Mouse (Mus musculus) hindbrain, embryonic 16.5 days (tissue): Measurements from ENCODE around the gene Rab20. TPM values are rescaled to one million over a fixed set of nuclear protein-coding genes. Genes with fewer than 3 reads are reported as not detected.

Experiments used
- ATAC-seq: fragments of 200-750 bp; cut with Nextera tagmentation; 2 replicates; pipeline ENCODE4 v1.8.0; 2017; ENCODE audit warnings: moderate TSS enrichment, moderate library complexity
- H3K27ac ChIP-seq: fragments of 300-500 bp; sonication (generic); 2 replicates; pipeline ENCODE4 v1.5.1; 2014; ENCODE audit warnings: low read depth, mild to moderate bottlenecking, control low read depth, low read length, moderate library complexity
- H3K27me3 ChIP-seq: fragments of 300-500 bp; sonication (generic); replicated peaks from 2 replicates; pipeline ENCODE4 v1.6.1; 2014; ENCODE audit warnings: low read length; ENCODE audit not compliant: control insufficient read depth, insufficient read depth
- H3K36me3 ChIP-seq: fragments of 300-500 bp; sonication (generic); 2 replicates; pipeline ENCODE4 v1.6.1; 2014; ENCODE audit warnings: mild to moderate bottlenecking, low read length, moderate library complexity, mixed read lengths; ENCODE audit not compliant: control insufficient read depth, insufficient read depth
- H3K4me1 ChIP-seq: fragments of 300-500 bp; sonication (generic); 2 replicates; pipeline ENCODE4 v1.6.1; 2014; ENCODE audit warnings: low read depth, low read length; ENCODE audit not compliant: control insufficient read depth, insufficient read depth
- H3K4me2 ChIP-seq: fragments of 300-500 bp; sonication (generic); 2 replicates; pipeline ENCODE4 v1.6.1; 2014; ENCODE audit warnings: mild to moderate bottlenecking, low read length, control low read depth, moderate library complexity
- H3K4me3 ChIP-seq: fragments of 300-500 bp; sonication (generic); 2 replicates; pipeline ENCODE4 v1.5.1; 2014; ENCODE audit warnings: mild to moderate bottlenecking, low read length, control low read depth, moderate library complexity
- H3K9ac ChIP-seq: fragments of 300-500 bp; sonication (generic); 2 replicates; pipeline ENCODE4 v1.6.1; 2014; ENCODE audit warnings: low read depth, mild to moderate bottlenecking, control low read depth, low read length, moderate library complexity
- H3K9me3 ChIP-seq: fragments of 300-500 bp; sonication (generic); 2 replicates; pipeline ENCODE4 v1.6.1; 2014; ENCODE audit warnings: mild to moderate bottlenecking, low read length, moderate library complexity; ENCODE audit not compliant: control insufficient read depth
- WGBS: fragments of 180-500 bp; shearing (Covaris S2); extraction: QIAGEN DNeasy Blood & Tissue Kit; methylation state at CpG from one replicate; pipeline ENCODE4 v1.1.7; 2014; 5-methylcytosine and 5-hydroxymethylcytosine counted together
- polyA plus RNA-seq: library from polyadenylated mRNA; unstranded; fragments of >200 nt; fragmentation: Nextera tagmentation; extraction: Ambion mirVana; gene quantifications from 2 replicates; pipeline ENCODE4 v1.2.1, GENCODE M21; 2015

Rab20 gene
- polyA plus RNA-seq = 1.5 and 1.6 TPM in 2 replicates

- H3K27me3 ChIP-seq = peaks cover 50% of the 10 kb centered on the region
- peak within 1 kb of the TSS; percentile 100 for H3K4me2 ChIP-seq
- H3K9me3 ChIP-seq = no peaks in the 10 kb centered on the region
- H3K9ac ChIP-seq = peak within 1 kb of the TSS; percentile 64
- H3K27ac ChIP-seq = no peak within 1 kb of the TSS
- H3K36me3 ChIP-seq = no peaks in the 10 kb centered on the region
- peak; percentile 84 for ATAC-seq
- H3K4me1 ChIP-seq = peaks cover 17% of the 10 kb centered on the region
- peak within 1 kb of the TSS; percentile 57 for H3K4me3 ChIP-seq
- WGBS = under 1% methylated on average over 64 of the region's 69 CpGs
These were observed at the start of gene Rab20 for GRCm38 (mm10) chr8:11477811-11478761. TSS of gene Rab20 (minus strand) at chr8:11478710.

DNA sequence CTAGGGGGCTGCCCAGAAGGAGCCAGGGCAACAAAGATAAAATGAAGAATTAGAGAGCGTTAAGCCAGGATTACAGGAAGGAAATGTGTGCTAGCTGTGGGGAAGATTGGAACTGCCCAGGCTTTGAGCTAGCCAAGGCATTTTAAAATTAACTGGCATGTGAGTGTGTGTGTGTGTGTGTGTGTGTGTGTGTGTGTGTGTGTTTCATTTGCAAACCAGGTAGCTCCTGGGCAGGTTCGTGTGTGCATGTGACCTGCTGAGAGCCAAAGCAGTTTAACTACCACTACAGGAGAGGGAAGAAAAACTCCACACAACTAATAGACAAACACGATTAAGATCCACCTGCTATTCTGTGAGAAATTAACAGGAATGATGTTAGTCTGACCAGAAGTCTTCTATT is 44.8 kb upstream of the Rab20 start:
- Histone ChIP-seq H3K9me3 (no peaks in the 10 kb centered on the region), H3K4me3 (no peak overlapping the region), H3K4me1 (no peaks in the 10 kb centered on the region), H3K9ac (no peak overlapping the region), H3K4me2 (no peak overlapping the region), H3K27me3 (no peaks in the 10 kb centered on the region), H3K36me3 (peaks cover 5% of the 10 kb centered on the region; the same call in 1 of the 2 replicates), H3K27ac (no peak overlapping the region)
- whole genome bisulfite sequencing = 90% methylated on average over 3 of the region's 3 CpGs
- ATAC-seq = no peak

DNA sequence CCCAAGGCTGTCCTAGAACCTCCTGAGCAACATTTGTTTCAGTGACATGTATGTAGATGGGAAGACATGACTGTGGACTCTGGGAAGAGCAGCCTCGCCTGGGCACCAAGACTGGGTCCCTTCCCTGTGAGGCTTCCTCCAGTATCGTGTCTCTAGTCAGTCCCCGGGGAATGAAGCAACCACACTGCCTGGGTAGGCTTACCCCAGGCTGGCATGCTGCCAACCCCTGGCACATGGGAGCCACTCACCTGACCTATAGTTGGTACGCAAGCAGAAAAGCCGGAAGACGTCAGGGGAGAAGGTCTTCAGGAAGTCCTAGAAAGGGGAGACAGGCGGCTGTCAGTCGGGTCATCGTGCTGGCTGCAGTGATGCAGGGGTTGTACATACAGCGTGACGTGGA is 40.2 kb upstream of the Rab20 start:
- WGBS = 91% methylated on average over 11 of the region's 11 CpGs
- Histone ChIP-seq H3K9ac (no peak overlapping the region), H3K4me3 (no peak overlapping the region), H3K36me3 (peaks cover 24% of the 10 kb centered on the region), H3K27ac (no peak overlapping the region), H3K27me3 (no peaks in the 10 kb centered on the region), H3K4me1 (no peaks in the 10 kb centered on the region), H3K4me2 (no peak overlapping the region), H3K9me3 (no peaks in the 10 kb centered on the region)
- ATAC-seq = no peak

DNA sequence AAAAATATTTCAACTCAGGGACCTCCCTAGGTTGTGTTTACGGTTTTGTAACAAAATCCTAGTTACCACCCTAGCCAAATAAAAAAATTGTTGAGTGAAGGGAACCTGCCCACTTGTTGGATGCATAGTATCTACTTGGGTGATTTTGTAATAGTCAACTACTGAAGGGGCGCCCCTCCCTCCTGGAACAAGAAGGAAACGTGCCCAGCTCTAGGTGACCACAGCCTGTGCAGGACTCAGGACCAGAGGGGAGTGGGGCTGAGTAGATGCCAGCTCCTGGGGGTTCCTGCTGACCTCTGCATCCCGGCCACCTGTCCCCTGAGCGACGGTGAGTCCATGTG is 39.5 kb upstream of the Rab20 start:
- H3K4me2 ChIP-seq = no peak overlapping the region
- no peak for ATAC-seq
- 89% methylated on average over 6 of the region's 6 CpGs for WGBS
- no peaks in the 10 kb centered on the region for H3K9me3 ChIP-seq
- no peaks in the 10 kb centered on the region for H3K27me3 ChIP-seq
- H3K4me1 ChIP-seq = no peaks in the 10 kb centered on the region
- peaks cover 30% of the 10 kb centered on the region for H3K36me3 ChIP-seq
- H3K9ac ChIP-seq = no peak overlapping the region
- no peak overlapping the region for H3K27ac ChIP-seq
- H3K4me3 ChIP-seq = no peak overlapping the region

- Histone ChIP-seq H3K27ac (no peak overlapping the region), H3K9ac (no peak overlapping the region), H3K36me3 (peaks cover 35% of the 10 kb centered on the region), H3K27me3 (no peaks in the 10 kb centered on the region), H3K4me2 (no peak overlapping the region), H3K4me3 (no peak overlapping the region), H3K9me3 (no peaks in the 10 kb centered on the region), H3K4me1 (no peaks in the 10 kb centered on the region)
- 88% methylated on average over 16 of the region's 16 CpGs for WGBS
- ATAC-seq = no peak
These were observed 39.0 kb upstream of the Rab20 start for GRCm38 (mm10) chr8:11517366-11518055.

DNA sequence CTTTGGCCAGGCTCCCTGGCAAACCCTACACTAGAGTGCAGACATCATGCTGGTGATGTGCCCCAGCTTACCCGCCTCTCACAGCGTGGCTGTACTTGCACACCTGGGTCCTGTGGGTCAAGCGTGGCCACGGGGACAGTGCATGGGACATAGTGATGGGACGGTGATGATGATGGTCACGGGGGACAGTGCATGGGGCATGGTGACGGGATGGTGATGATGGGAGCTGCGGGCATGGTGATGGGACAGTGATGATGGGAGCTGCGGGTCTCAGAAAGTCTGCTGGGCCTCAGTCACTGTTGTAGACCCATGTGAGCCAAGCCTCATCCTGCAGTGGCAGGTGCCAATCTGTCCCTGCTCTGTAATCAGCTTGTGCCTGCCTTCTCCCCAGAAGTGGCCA is 37.8 kb upstream of the Rab20 start:
- Histone ChIP-seq H3K27me3 (no peaks in the 10 kb centered on the region), H3K4me2 (no peak overlapping the region), H3K27ac (no peak overlapping the region), H3K4me1 (no peaks in the 10 kb centered on the region), H3K36me3 (peaks cover 44% of the 10 kb centered on the region), H3K9ac (no peak overlapping the region), H3K4me3 (no peak overlapping the region), H3K9me3 (no peaks in the 10 kb centered on the region)
- no peak for ATAC-seq
- WGBS = 95% methylated on average over 9 of the region's 9 CpGs

DNA sequence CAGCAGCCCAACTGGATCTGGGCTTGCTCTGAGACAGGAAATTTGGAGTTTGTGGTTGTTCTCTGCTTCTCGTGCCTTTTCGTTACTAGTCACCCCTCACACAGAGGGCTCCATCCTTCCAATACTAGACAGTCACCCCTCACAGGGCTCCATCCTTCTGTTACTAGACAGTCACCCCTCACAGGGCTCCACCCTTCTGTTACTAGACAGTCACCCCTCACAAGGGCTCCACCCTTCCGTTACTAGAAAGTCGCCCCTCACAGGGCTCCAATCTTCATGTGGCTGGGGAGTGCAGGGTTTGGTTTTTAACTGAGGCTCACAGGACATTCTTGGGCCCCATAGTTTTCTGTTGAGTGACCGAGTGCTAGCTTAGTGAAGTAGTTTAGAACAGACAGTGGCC is 34.7 kb upstream of the Rab20 start:
- no peak overlapping the region for H3K4me3 ChIP-seq
- peaks cover 59% of the 10 kb centered on the region for H3K36me3 ChIP-seq
- H3K9ac ChIP-seq = no peak overlapping the region
- H3K27ac ChIP-seq = no peak overlapping the region
- H3K4me2 ChIP-seq = no peak overlapping the region
- H3K9me3 ChIP-seq = no peaks in the 10 kb centered on the region
- 94% methylated on average over 5 of the region's 5 CpGs for WGBS
- H3K4me1 ChIP-seq = no peaks in the 10 kb centered on the region
- no peaks in the 10 kb centered on the region for H3K27me3 ChIP-seq
- ATAC-seq = no peak

GRCm38 (mm10) chr8:11512711-11513110 is 34.2 kb upstream of the Rab20 start:
- Histone ChIP-seq H3K9me3 (no peaks in the 10 kb centered on the region), H3K27ac (no peak overlapping the region), H3K9ac (no peak overlapping the region), H3K4me2 (no peak overlapping the region), H3K4me3 (no peak overlapping the region), H3K27me3 (no peaks in the 10 kb centered on the region), H3K36me3 (peaks cover 58% of the 10 kb centered on the region), H3K4me1 (no peaks in the 10 kb centered on the region)
- ATAC-seq = no peak
- WGBS = 92% methylated on average over 9 of the region's 9 CpGs

DNA sequence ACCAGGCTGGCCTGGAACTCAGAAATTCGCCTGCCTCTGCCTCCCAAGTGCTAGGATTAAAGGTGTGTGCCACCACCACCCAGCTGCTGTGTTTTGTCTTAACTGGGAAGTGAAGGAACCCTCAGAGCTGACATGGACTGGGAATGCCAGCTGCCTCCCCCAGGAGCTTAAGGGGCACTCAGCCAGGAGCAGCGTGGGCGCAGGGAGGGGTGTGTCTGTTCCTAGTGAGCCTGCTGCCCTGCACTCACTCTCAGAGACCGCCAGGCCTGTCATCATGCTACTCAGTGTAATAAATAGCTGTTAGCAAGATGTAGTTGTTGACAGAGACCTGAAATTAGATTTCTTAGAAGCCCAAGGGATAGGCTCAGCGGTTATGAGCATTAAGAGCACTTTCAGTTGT is 32.5 kb upstream of the Rab20 start:
- Histone ChIP-seq H3K4me2 (no peak overlapping the region), H3K27me3 (no peaks in the 10 kb centered on the region), H3K4me3 (no peak overlapping the region), H3K4me1 (no peaks in the 10 kb centered on the region), H3K27ac (no peak overlapping the region), H3K9me3 (no peaks in the 10 kb centered on the region), H3K36me3 (peaks cover 53% of the 10 kb centered on the region), H3K9ac (no peak overlapping the region)
- ATAC-seq = no peak
- 81% methylated on average over 5 of the region's 5 CpGs for WGBS
